Mouse (Mus musculus): ENCODE data around the gene Ifnab. TPM values are rescaled to one million over a fixed set of nuclear protein-coding genes. Genes with fewer than 3 reads are reported as not detected.

Gene Ifnab
- total and polyA plus RNA-seq, 3 experiments: not detected

GRCm38 (mm10) chr4:88738480-88738879 is 47.3 kb upstream of the Ifnab start:
- H3K36me3 ChIP-seq (ENCODE audit: control insufficient read depth in 1 of 2, insufficient read depth in 2 of 2, low read length in 2 of 2): no peaks in the 10 kb centered on the region
- DNase-seq (ENCODE audit: low read depth, low spot score): peak; percentile 77
- TF ChIP-seq MAX (IDR thresholded peaks at IDR 0.05; ENCODE audit: low read length) (no peak), NELFE (IDR thresholded peaks at IDR 0.05; ENCODE audit: low read depth, low read length) (no peak), SMC3 (IDR thresholded peaks at IDR 0.05; ENCODE audit: low read depth, low read length) (peak; percentile 82), RAD21 (IDR thresholded peaks at IDR 0.05; ENCODE audit: low read depth, low read length) (peak; percentile 82), GABPA (IDR thresholded peaks at IDR 0.05; ENCODE audit: low read depth, low read length) (no peak), BHLHE40 (IDR thresholded peaks at IDR 0.05; ENCODE audit: borderline replicate concordance, low read depth, low read length) (no peak), ZC3H11A (IDR thresholded peaks at IDR 0.05; ENCODE audit: low read depth, low read length) (peak; percentile 74), MAFK (IDR thresholded peaks at IDR 0.05; ENCODE audit: borderline replicate concordance, low read depth, low read length) (no peak), RCOR1 (IDR thresholded peaks at IDR 0.05; ENCODE audit: low read depth, low read length) (0 out of 2 replicates have a peak, but pooled peaks have one; percentile 37), TBP (IDR thresholded peaks at IDR 0.05; ENCODE audit: low read depth, low read length) (no peak), EP300 (IDR thresholded peaks at IDR 0.05; ENCODE audit: low read depth in 1 of 2, low read length in 2 of 2) (no peak), E2F4 (IDR thresholded peaks at IDR 0.05; ENCODE audit: borderline replicate concordance, low read depth, low read length) (no peak), TAL1 (IDR thresholded peaks at IDR 0.05; ENCODE audit: low read length) (no peak), POLR2AphosphoS2 (IDR thresholded peaks at IDR 0.05; ENCODE audit: low read length) (no peak), KAT2A (conservative IDR thresholded peaks at IDR 0.05; ENCODE audit: low read depth, low read length) (no peak), CTCF (IDR thresholded peaks at IDR 0.05 in 2 of 3, conservative IDR thresholded peaks at IDR 0.05 in 1 of 3; ENCODE audit: control insufficient read depth in 1 of 3, insufficient read depth in 1 of 3, low read depth in 2 of 3, low read length in 3 of 3, poor library complexity in 1 of 3, severe bottlenecking in 1 of 3) (peak; percentile 90 to 96 (median 91)), MEF2A (IDR thresholded peaks at IDR 0.05; ENCODE audit: extremely low read depth, insufficient replicate concordance, low read depth, low read length, poor library complexity, severe bottlenecking) (no peak), ETS1 (IDR thresholded peaks at IDR 0.05; ENCODE audit: low read depth, low read length) (no peak), CHD1 (IDR thresholded peaks at IDR 0.05; ENCODE audit: low read depth, low read length) (no peak), MYB (IDR thresholded peaks at IDR 0.05; ENCODE audit: low read depth, low read length) (no peak)
- H3K27ac ChIP-seq (ENCODE audit: control insufficient read depth, low read depth, low read length): no peak overlapping the region
- H3K9ac ChIP-seq (ENCODE audit: control insufficient read depth, low read depth, low read length, poor library complexity, severe bottlenecking): no peak overlapping the region
- H3K79me2 ChIP-seq (ENCODE audit: control insufficient read depth, insufficient read depth, low read length, poor library complexity): no peaks in the 10 kb centered on the region
- H3K4me1 ChIP-seq (ENCODE audit: control insufficient read depth in 1 of 2, insufficient read depth in 2 of 2, low read length in 2 of 2): no peaks in the 10 kb centered on the region
- H3K4me3 ChIP-seq (ENCODE audit: control insufficient read depth in 1 of 2, insufficient read depth in 1 of 2, low read depth in 2 of 2, low read length in 2 of 2): no peak overlapping the region
- H3K27me3 ChIP-seq (ENCODE audit: control insufficient read depth in 1 of 2, insufficient read depth in 2 of 2, low read length in 2 of 2): peaks cover 8 to 9% of the 10 kb centered on the region in 2 experiments
- H3K9me3 ChIP-seq (replicated peaks; ENCODE audit: insufficient read depth, low read length): no peaks in the 10 kb centered on the region

- H3K9ac ChIP-seq (ENCODE audit: control insufficient read depth, low read depth, low read length, poor library complexity, severe bottlenecking): peak overlapping the region; percentile 35
- H3K9me3 ChIP-seq (replicated peaks; ENCODE audit: insufficient read depth, low read length): no peaks in the 10 kb centered on the region
- H3K79me2 ChIP-seq (ENCODE audit: control insufficient read depth, insufficient read depth, low read length, poor library complexity): no peaks in the 10 kb centered on the region
- TF ChIP-seq SMC3 (IDR thresholded peaks at IDR 0.05; ENCODE audit: low read depth, low read length) (peak; percentile 62), MAZ (IDR thresholded peaks at IDR 0.05; ENCODE audit: low read depth, low read length) (no peak), CTCF (IDR thresholded peaks at IDR 0.05 in 2 of 3, conservative IDR thresholded peaks at IDR 0.05 in 1 of 3; ENCODE audit: control insufficient read depth in 1 of 3, insufficient read depth in 1 of 3, low read depth in 2 of 3, low read length in 3 of 3, poor library complexity in 1 of 3, severe bottlenecking in 1 of 3) (peak; percentile 53 to 63 (median 60)), EP300 (IDR thresholded peaks at IDR 0.05; ENCODE audit: low read depth in 1 of 2, low read length in 2 of 2) (no peak), RAD21 (IDR thresholded peaks at IDR 0.05; ENCODE audit: low read depth, low read length) (peak; percentile 25), MYB (IDR thresholded peaks at IDR 0.05; ENCODE audit: low read depth, low read length) (no peak), ZC3H11A (IDR thresholded peaks at IDR 0.05; ENCODE audit: low read depth, low read length) (peak; percentile 6; the same call in 1 of the 2 replicates), ETS1 (IDR thresholded peaks at IDR 0.05; ENCODE audit: low read depth, low read length) (0 out of 2 replicates have a peak, but pooled peaks have one; percentile 35), MAX (IDR thresholded peaks at IDR 0.05; ENCODE audit: low read length) (no peak), KAT2A (conservative IDR thresholded peaks at IDR 0.05; ENCODE audit: low read depth, low read length) (no peak), SIN3A (IDR thresholded peaks at IDR 0.05; ENCODE audit: low read length) (0 out of 2 replicates have a peak, but pooled peaks have one; percentile 29), HCFC1 (IDR thresholded peaks at IDR 0.05; ENCODE audit: low read depth, low read length) (no peak), JUND (IDR thresholded peaks at IDR 0.05; ENCODE audit: low read depth, low read length) (no peak), ZNF384 (IDR thresholded peaks at IDR 0.05; ENCODE audit: low read depth, low read length) (peak; percentile 68)
- peak overlapping the region; percentile 38 to 50 for H3K4me3 ChIP-seq (ENCODE audit: control insufficient read depth in 1 of 2, insufficient read depth in 1 of 2, low read depth in 2 of 2, low read length in 2 of 2)
- H3K4me1 ChIP-seq (ENCODE audit: control insufficient read depth in 1 of 2, insufficient read depth in 2 of 2, low read length in 2 of 2): peaks cover 0 to 3% of the 10 kb centered on the region in 2 experiments; a peak in 1 of 4 replicates
- peak; percentile 73 for DNase-seq (ENCODE audit: low read depth, low spot score)
- peaks cover 0 to 3% of the 10 kb centered on the region in 2 experiments; a peak in 2 of 4 replicates for H3K36me3 ChIP-seq (ENCODE audit: control insufficient read depth in 1 of 2, insufficient read depth in 2 of 2, low read length in 2 of 2)
- no peak overlapping the region; the same call in 1 of the 2 replicates for H3K27ac ChIP-seq (ENCODE audit: control insufficient read depth, low read depth, low read length)
- no peaks in the 10 kb centered on the region; a peak in 1 of 4 replicates for H3K27me3 ChIP-seq (ENCODE audit: control insufficient read depth in 1 of 2, insufficient read depth in 2 of 2, low read length in 2 of 2)
These were observed 36.2 kb upstream of the Ifnab start for GRCm38 (mm10) chr4:88727324-88727723.
